8 mouse cellular contexts compared by ENCODE assay signal in the genomic region with DNA sequence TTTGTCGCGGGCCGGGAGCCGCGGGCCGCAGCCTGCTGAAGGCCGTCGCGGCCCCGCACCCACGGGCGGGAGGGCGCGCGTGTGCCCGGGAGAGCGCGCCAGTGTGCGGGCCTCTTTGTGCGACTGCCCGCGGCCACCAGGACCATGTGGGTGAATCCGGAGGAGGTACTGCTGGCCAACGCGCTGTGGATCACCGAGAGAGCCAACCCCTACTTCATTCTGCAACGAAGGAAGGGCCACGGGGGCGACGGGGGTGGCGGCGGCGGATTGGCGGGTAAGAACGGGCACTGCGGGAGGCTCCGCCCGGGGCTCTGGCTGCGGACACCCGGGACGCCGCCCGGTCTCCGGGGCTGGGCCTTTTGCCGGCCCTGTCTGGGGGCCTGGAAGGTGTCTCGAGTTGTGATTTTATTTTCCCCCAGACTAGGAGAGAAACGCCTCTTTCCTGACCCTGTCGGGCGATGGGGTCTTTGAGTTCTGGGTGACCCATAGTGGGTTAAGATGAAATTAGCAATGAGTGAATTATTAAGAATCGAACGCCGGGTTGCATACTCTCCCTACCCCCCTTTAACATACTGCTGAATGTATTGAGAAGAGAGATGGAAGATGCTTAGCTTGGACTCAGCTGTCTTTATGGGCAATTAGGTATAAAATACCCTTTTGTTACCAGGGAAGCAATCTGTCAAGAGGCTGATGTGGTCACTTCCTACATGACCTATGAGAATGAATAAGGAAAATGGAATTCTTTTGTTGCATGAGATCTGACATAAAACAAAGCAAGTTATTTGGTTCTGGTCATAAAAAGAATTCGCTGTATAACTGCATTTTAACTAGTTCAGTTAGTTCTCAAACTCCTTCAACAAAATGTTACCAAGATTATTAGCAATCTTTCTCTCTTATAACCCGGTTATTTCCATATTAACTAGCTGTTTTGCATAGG. TPM values are rescaled to one million over a fixed set of nuclear protein-coding genes. Genes with fewer than 3 reads are reported as not detected.
DNase-seq lines count a peak whose midpoint lies in the region; ATAC-seq and TF ChIP-seq lines count a peak whose summit lies in the region.

Gm10645 (minus strand) TSS at position 240 of the 937 bp plus-strand sequence.

- peak; percentile 59 for DNase-seq in cerebellum, adult 11 months
- peak; percentile 48 to 62 for DNase-seq in heart, postnatal 10 days
- DNase-seq in kidney, postnatal 36 days, result peak; percentile 12 to 44
- no peak for DNase-seq in liver, embryonic 13.5 days

- no peak for TF ChIP-seq POLR2A in ES-Bruce4 (IDR thresholded peaks at IDR 0.05; ENCODE audit: insufficient read depth, low read length)
- TF ChIP-seq POLR2A in testis, adult 2 months (IDR thresholded peaks at IDR 0.05; ENCODE audit: control insufficient read depth, low read depth, low read length), result no peak

- TF ChIP-seq EP300 in ES-Bruce4 (IDR thresholded peaks at IDR 0.05; ENCODE audit: insufficient read depth, low read depth, low read length), result no peak

- peaks cover 10% of the 10 kb centered on the region for H3K4me1 ChIP-seq in ES-Bruce4 (ENCODE audit: control insufficient read depth, insufficient read depth, low read length)
- peaks cover 15% of the 10 kb centered on the region for H3K4me1 ChIP-seq in forebrain, embryonic 16.5 days (replicated peaks; ENCODE audit: control insufficient read depth, insufficient read depth, low read length)
- H3K4me1 ChIP-seq in liver, embryonic 13.5 days (replicated peaks), result peaks cover 13% of the 10 kb centered on the region
- peaks cover 7% of the 10 kb centered on the region for H3K4me1 ChIP-seq in testis, adult 2 months (ENCODE audit: control insufficient read depth, insufficient read depth, low read length)

- no peak for TF ChIP-seq CTCF in ES-Bruce4 (IDR thresholded peaks at IDR 0.05; ENCODE audit: low read depth, low read length)
- no peak for TF ChIP-seq CTCF in testis, adult 2 months (IDR thresholded peaks at IDR 0.05; ENCODE audit: control insufficient read depth, insufficient read depth, insufficient replicate concordance, low read depth, low read length)

- H3K27ac ChIP-seq in ES-Bruce4 (ENCODE audit: insufficient read depth, low read length), result peak within 1 kb of the TSS; percentile 64; the same call in 1 of the 2 replicates
- H3K27ac ChIP-seq in forebrain, embryonic 16.5 days (ENCODE audit: low read length), result peak within 1 kb of the TSS; percentile 90
- peak within 1 kb of the TSS; percentile 59 for H3K27ac ChIP-seq in liver, embryonic 13.5 days
- no peak within 1 kb of the TSS for H3K27ac ChIP-seq in testis, adult 2 months (ENCODE audit: control insufficient read depth, insufficient read depth, low read depth, low read length)

- peak within 1 kb of the TSS; percentile 88 for H3K9ac ChIP-seq in ES-Bruce4 (ENCODE audit: low read depth, poor library complexity, severe bottlenecking)
- H3K9ac ChIP-seq in forebrain, embryonic 16.5 days (replicated peaks; ENCODE audit: low read depth, low read length), result peak within 1 kb of the TSS; percentile 96
- H3K9ac ChIP-seq in liver, embryonic 13.5 days, result peak within 1 kb of the TSS; percentile 68

- 1% methylated on average over 52 of the region's 54 CpGs for WGBS in forebrain, embryonic 16.5 days
- WGBS in liver, embryonic 13.5 days (ENCODE audit: insufficient replicate concordance), result 4% methylated on average over 54 of the region's 54 CpGs

- ATAC-seq in forebrain, embryonic 16.5 days, result peak; percentile 69
- peak; percentile 49 for ATAC-seq in liver, embryonic 13.5 days (ENCODE audit: low read depth)
- ATAC-seq in monocyte, adult 5-6 weeks (replicated peaks; ENCODE audit: insufficient number of reproducible peaks, low FRiP score, low TSS enrichment, poor library complexity, severe bottlenecking), result peak; percentile 41; the same call in 1 of the 2 replicates

- intact Hi-C loops in heart, postnatal 10 days (cut with DNase I), result loop anchor here (1.0 to 5.0 kb wide), 2 partner anchors 166 to 276 kb away; partner anchors contain the start of gene Elmod2

- H3K9me3 ChIP-seq in ES-Bruce4 (replicated peaks; ENCODE audit: control insufficient read depth, insufficient read depth, low read length, poor library complexity, severe bottlenecking), result no peaks in the 10 kb centered on the region
- H3K9me3 ChIP-seq in forebrain, embryonic 16.5 days (ENCODE audit: control insufficient read depth, low read length), result no peaks in the 10 kb centered on the region
- no peaks in the 10 kb centered on the region for H3K9me3 ChIP-seq in liver, embryonic 13.5 days (replicated peaks)

- peak within 1 kb of the TSS; percentile 77 for H3K4me3 ChIP-seq in ES-Bruce4 (ENCODE audit: low read depth, low read length)
- peak within 1 kb of the TSS; percentile 91 for H3K4me3 ChIP-seq in forebrain, embryonic 16.5 days (replicated peaks; ENCODE audit: low read length)
- H3K4me3 ChIP-seq in liver, embryonic 13.5 days (replicated peaks), result peak within 1 kb of the TSS; percentile 64
- peak within 1 kb of the TSS; percentile 39 for H3K4me3 ChIP-seq in testis, adult 2 months (ENCODE audit: control insufficient read depth, low read depth, low read length)

- H3K4me2 ChIP-seq in forebrain, embryonic 16.5 days (ENCODE audit: low read length), result peak within 1 kb of the TSS; percentile 55
- peak within 1 kb of the TSS; percentile 76 for H3K4me2 ChIP-seq in liver, embryonic 13.5 days

- 0 out of 2 replicates have a peak, but pooled peaks cover 2% of the 10 kb centered on the region for H3K27me3 ChIP-seq in ES-Bruce4 (ENCODE audit: control insufficient read depth, insufficient read depth, low read length, poor library complexity, severe bottlenecking)
- no peaks in the 10 kb centered on the region for H3K27me3 ChIP-seq in forebrain, embryonic 16.5 days (replicated peaks; ENCODE audit: control insufficient read depth, insufficient read depth, low read length)
- peaks cover 51% of the 10 kb centered on the region for H3K27me3 ChIP-seq in liver, embryonic 13.5 days
- H3K27me3 ChIP-seq in testis, adult 2 months (ENCODE audit: control insufficient read depth, insufficient read depth, low read length), result no peaks in the 10 kb centered on the region

- H3K36me3 ChIP-seq in ES-Bruce4 (ENCODE audit: control insufficient read depth, insufficient read depth, low read length, poor library complexity, severe bottlenecking), result no peaks in the 10 kb centered on the region
- no peaks in the 10 kb centered on the region for H3K36me3 ChIP-seq in forebrain, embryonic 16.5 days (ENCODE audit: control insufficient read depth, insufficient read depth)
- H3K36me3 ChIP-seq in liver, embryonic 13.5 days, result no peaks in the 10 kb centered on the region
- no peaks in the 10 kb centered on the region for H3K36me3 ChIP-seq in testis, adult 2 months (ENCODE audit: control insufficient read depth, insufficient read depth, low read length)

RNA-seq across cellular contexts. Expression of gene Gm10645, which starts in this region (rescaled TPM):
- not detected in 2 replicates for polyA plus RNA-seq in ES-Bruce4 (2011; ENCODE audit: insufficient read depth, insufficient read length, low read depth, missing spikeins)
- polyA plus RNA-seq in forebrain, embryonic 16.5 days (2015; fragmentation: Nextera tagmentation; extraction: Ambion mirVana), result 5.4 and 8.0 TPM in 2 replicates
- total RNA-seq in heart, postnatal 10 days (2021), result under 1 TPM in 1 of 2 experiments, not detected in 1; 0.31 TPM
- 0.35 and 0.37 TPM in 2 replicates for polyA plus RNA-seq in liver, embryonic 13.5 days (2015; fragmentation: Nextera tagmentation; extraction: Ambion mirVana)
- 0.87 to 2.1 TPM (median 2.0 TPM) in 3 replicates for total RNA-seq in monocyte, adult 5-6 weeks (2017)
- 0.12 TPM in 1 of 2 replicates, not detected in the other for polyA plus RNA-seq in testis, adult 2 months (2012; rRNA removed)

Comparison
In these comparisons a context has a peak if more than half of its experiments do, and no peak if none do; other contexts are left out.
1. Peak in DNase-seq in heart, postnatal 10 days; RNA of the gene not detected or under 1 TPM.
2. Peak in ATAC-seq, H3K4me3 ChIP-seq, H3K27ac ChIP-seq, H3K9ac ChIP-seq and H3K4me2 ChIP-seq in liver, embryonic 13.5 days; RNA of the gene not detected or under 1 TPM.
3. H3K4me3 ChIP-seq: peak in every context shown above with its lines; median percentile 91 in forebrain, embryonic 16.5 days; 77 in ES-Bruce4; 64 in liver, embryonic 13.5 days; 39 in testis, adult 2 months.